Mouse (Mus musculus): ENCODE results near the gene Ptpro. TPM values are rescaled to one million over a fixed set of nuclear protein-coding genes. Genes with fewer than 3 reads are reported as not detected.

Gene Ptpro
- total and polyA plus RNA-seq, 3 experiments, result 0.11 to 0.16 TPM; not detected in 1

- no peak for DNase-seq (ENCODE audit: extremely low read depth)
- Histone ChIP-seq H3K9me3 (replicated peaks; ENCODE audit: low read length) (no peaks in the 10 kb centered on the region), H3K9ac (ENCODE audit: insufficient read depth, low read depth) (no peak overlapping the region), H3K4me3 (replicated peaks in 1 of 3; ENCODE audit: low read depth in 2 of 3, low read length in 2 of 3, poor library complexity in 1 of 3) (no peak overlapping the region), H3K79me2 (replicated peaks; ENCODE audit: control insufficient read depth, extremely low read depth, insufficient read depth, poor library complexity, severe bottlenecking) (no peaks in the 10 kb centered on the region), H3K4me2 (ENCODE audit: insufficient read depth, low read depth, poor library complexity, severe bottlenecking) (no peak overlapping the region), H3K36me3 (replicated peaks in 1 of 2; ENCODE audit: control insufficient read depth in 1 of 2, insufficient read depth in 1 of 2, low read length in 1 of 2) (peaks cover 0 to 22% of the 10 kb centered on the region in 2 experiments), H3K27ac (ENCODE audit: insufficient read depth, low read depth) (no peak overlapping the region), H3K27me3 (replicated peaks) (no peaks in the 10 kb centered on the region), H3K4me1 (ENCODE audit: control insufficient read depth in 1 of 2, insufficient read depth in 2 of 2) (peaks cover 7 to 33% of the 10 kb centered on the region in 2 experiments)
- in situ Hi-C loops (cut with MboI; ENCODE audit: low pct_ligation_motif_present, low pct_unique_long_range_greater_than_20kb, low sequenced_read_pairs), result no loop called here
- dilution Hi-C loops (cut with MboI; ENCODE audit: extremely low pct_ligation_motif_present, extremely low pct_unique_long_range_greater_than_20kb, low sequenced_read_pairs), result no loop called here
- TF ChIP-seq ZMIZ1 (IDR thresholded peaks at IDR 0.05; ENCODE audit: low read depth, low read length) (no peak), MAFK (IDR thresholded peaks at IDR 0.05; ENCODE audit: insufficient replicate concordance, low read length) (no peak), SIN3A (IDR thresholded peaks at IDR 0.05; ENCODE audit: low read length) (no peak), PAX5 (IDR thresholded peaks at IDR 0.05; ENCODE audit: low read length) (no peak), USF1 (IDR thresholded peaks at IDR 0.05; ENCODE audit: low read depth, low read length) (no peak)
Measured at GRCm38 (mm10) chr6:137506563-137506962, 254.4 kb downstream of the Ptpro start.

GRCm38 (mm10) chr6:137508936-137509335 lies 256.8 kb downstream of the Ptpro start:
- TF ChIP-seq E2F4 (IDR thresholded peaks at IDR 0.05; ENCODE audit: insufficient replicate concordance, low read depth, low read length), result no peak
- no peak for TF ChIP-seq MAZ (IDR thresholded peaks at IDR 0.05; ENCODE audit: low read depth, low read length)
- TF ChIP-seq CTCF (conservative IDR thresholded peaks at IDR 0.05 in 1 of 2, IDR thresholded peaks at IDR 0.05 in 1 of 2; ENCODE audit: low read depth in 2 of 2, low read length in 2 of 2), result no peak
- no peak for TF ChIP-seq CHD1 (IDR thresholded peaks at IDR 0.05; ENCODE audit: low read depth, low read length)
- TF ChIP-seq POLR2A (IDR thresholded peaks at IDR 0.05; ENCODE audit: low read depth, low read length), result no peak
- no peak for TF ChIP-seq SIN3A (IDR thresholded peaks at IDR 0.05; ENCODE audit: low read length)
- no peak for TF ChIP-seq POLR2AphosphoS2 (IDR thresholded peaks at IDR 0.05; ENCODE audit: low read depth, low read length)
- no peak for TF ChIP-seq HCFC1 (IDR thresholded peaks at IDR 0.05; ENCODE audit: low read depth, low read length)
- no peak for TF ChIP-seq ELF1 (IDR thresholded peaks at IDR 0.05; ENCODE audit: low read depth, low read length)
- no peak for TF ChIP-seq UBTF (IDR thresholded peaks at IDR 0.05; ENCODE audit: low read depth, low read length)
- TF ChIP-seq BHLHE40 (IDR thresholded peaks at IDR 0.05; ENCODE audit: low read depth, low read length), result no peak
- no peak for TF ChIP-seq KAT2A (IDR thresholded peaks at IDR 0.05; ENCODE audit: insufficient replicate concordance, low read length)
- TF ChIP-seq TBP (conservative IDR thresholded peaks at IDR 0.05; ENCODE audit: low read depth, low read length), result no peak
- no peak for TF ChIP-seq MXI1 (IDR thresholded peaks at IDR 0.05; ENCODE audit: low read depth, low read length)
- no peak for TF ChIP-seq ZC3H11A (IDR thresholded peaks at IDR 0.05; ENCODE audit: low read depth, low read length)
- TF ChIP-seq USF1 (IDR thresholded peaks at IDR 0.05; ENCODE audit: low read depth, low read length), result no peak
- TF ChIP-seq EP300 (IDR thresholded peaks at IDR 0.05; ENCODE audit: low read length), result no peak
- TF ChIP-seq MAFK (IDR thresholded peaks at IDR 0.05; ENCODE audit: insufficient replicate concordance, low read length), result no peak
- TF ChIP-seq RAD21 (IDR thresholded peaks at IDR 0.05; ENCODE audit: low read depth, low read length), result no peak
- TF ChIP-seq CHD2 (IDR thresholded peaks at IDR 0.05; ENCODE audit: low read length), result no peak

More at GRCm38 (mm10) chr6:137508936-137509335, 256.8 kb downstream of the Ptpro start:
- Histone ChIP-seq H3K27ac (ENCODE audit: insufficient read depth, low read depth) (no peak overlapping the region), H3K27me3 (replicated peaks) (no peaks in the 10 kb centered on the region), H3K9me3 (replicated peaks; ENCODE audit: low read length) (no peaks in the 10 kb centered on the region), H3K9ac (ENCODE audit: insufficient read depth, low read depth) (no peak overlapping the region), H3K36me3 (replicated peaks in 1 of 2; ENCODE audit: control insufficient read depth in 1 of 2, insufficient read depth in 1 of 2, low read length in 1 of 2) (peaks cover 0 to 32% of the 10 kb centered on the region in 2 experiments), H3K79me2 (replicated peaks; ENCODE audit: control insufficient read depth, extremely low read depth, insufficient read depth, poor library complexity, severe bottlenecking) (no peaks in the 10 kb centered on the region), H3K4me3 (replicated peaks in 1 of 3; ENCODE audit: low read depth in 2 of 3, low read length in 2 of 3, poor library complexity in 1 of 3) (no peak overlapping the region), H3K4me1 (ENCODE audit: control insufficient read depth in 1 of 2, insufficient read depth in 2 of 2) (peaks cover 0 to 17% of the 10 kb centered on the region in 2 experiments; a peak in 2 of 4 replicates), H3K4me2 (ENCODE audit: insufficient read depth, low read depth, poor library complexity, severe bottlenecking) (no peak overlapping the region)
- no peak for DNase-seq (ENCODE audit: extremely low read depth)
- in situ Hi-C loops (cut with MboI; ENCODE audit: low pct_ligation_motif_present, low pct_unique_long_range_greater_than_20kb, low sequenced_read_pairs) (no loop called here), dilution Hi-C loops (cut with MboI; ENCODE audit: extremely low pct_ligation_motif_present, extremely low pct_unique_long_range_greater_than_20kb, low sequenced_read_pairs) (no loop called here)
